Mouse (Mus musculus) intestine, postnatal 0 days (tissue): ENCODE measurements around the gene Creb3l2. TPM values are rescaled to one million over a fixed set of nuclear protein-coding genes. Genes with fewer than 3 reads are reported as not detected.

Experiments used
- ATAC-seq: fragments of 200-750 bp; cut with Nextera tagmentation; 2 replicates; pipeline ENCODE4 v1.8.0; 2017; ENCODE audit warnings: mild to moderate bottlenecking, moderate TSS enrichment, moderate library complexity
- H3K27ac ChIP-seq: fragments of 300-500 bp; sonication (generic); 2 replicates; pipeline ENCODE4 v1.5.1; 2014; ENCODE audit warnings: mild to moderate bottlenecking, low read depth, low read length, moderate library complexity
- H3K27me3 ChIP-seq: fragments of 300-500 bp; sonication (generic); replicated peaks from 2 replicates; pipeline ENCODE4 v1.6.1; 2014; ENCODE audit warnings: low read length, mixed read lengths; ENCODE audit not compliant: control insufficient read depth, insufficient read depth
- H3K36me3 ChIP-seq: fragments of 300-500 bp; sonication (generic); 2 replicates; pipeline ENCODE4 v1.6.1; 2014; ENCODE audit warnings: mild to moderate bottlenecking, moderate library complexity; ENCODE audit not compliant: control insufficient read depth, insufficient read depth
- H3K4me1 ChIP-seq: fragments of 300-500 bp; sonication (generic); replicated peaks from 2 replicates; pipeline ENCODE4 v1.6.1; 2014; ENCODE audit warnings: antibody characterized with exemption, low read length, mixed read lengths; ENCODE audit not compliant: control insufficient read depth, insufficient read depth
- H3K4me2 ChIP-seq: fragments of 300-500 bp; sonication (generic); replicated peaks from 2 replicates; pipeline ENCODE4 v1.6.1; 2014; ENCODE audit warnings: low read depth, mild to moderate bottlenecking, moderate library complexity
- H3K4me3 ChIP-seq: fragments of 300-500 bp; sonication (generic); 2 replicates; pipeline ENCODE4 v1.5.1; 2014; ENCODE audit warnings: low read depth, low read length
- H3K9ac ChIP-seq: fragments of 300-500 bp; sonication (generic); 2 replicates; pipeline ENCODE4 v1.6.1; 2014; ENCODE audit warnings: mild to moderate bottlenecking, low read depth, low read length
- H3K9me3 ChIP-seq: fragments of 300-500 bp; sonication (generic); 2 replicates; pipeline ENCODE4 v1.6.1; 2016; ENCODE audit warnings: mixed run types; ENCODE audit not compliant: control insufficient read depth
- CTCF ChIP-seq: sonication (generic); IDR thresholded peaks from 2 replicates; pipeline ENCODE4 v1.5.1; 2016; ENCODE audit warnings: low read depth, mild to moderate bottlenecking, control low read depth, antibody characterized with exemption, moderate library complexity
- WGBS: fragments of 180-500 bp; shearing (Covaris S2); extraction: QIAGEN DNeasy Blood & Tissue Kit; methylation state at CpG from one replicate; pipeline ENCODE4 v1.1.7; 2014; 5-methylcytosine and 5-hydroxymethylcytosine counted together
- polyA plus RNA-seq: library from polyadenylated mRNA; unstranded; fragments of >200 nt; fragmentation: Nextera tagmentation; extraction: Ambion mirVana; gene quantifications from 2 replicates; pipeline ENCODE4 v1.2.1, GENCODE M21; 2015

Gene Creb3l2
- polyA plus RNA-seq, 1 experiment from 2014 or later, result 10.0 TPM

- Histone ChIP-seq H3K4me3 (no peak overlapping the region), H3K4me1 (no peaks in the 10 kb centered on the region), H3K27ac (no peak overlapping the region), H3K4me2 (no peak overlapping the region), H3K9me3 (no peaks in the 10 kb centered on the region), H3K27me3 (no peaks in the 10 kb centered on the region), H3K9ac (no peak overlapping the region), H3K36me3 (no peaks in the 10 kb centered on the region)
- 77% methylated on average over 5 of the region's 5 CpGs for WGBS
- no peak for ATAC-seq
- no peak for TF ChIP-seq CTCF
Observed at GRCm38 (mm10) chr6:37317904-37318303, 124.0 kb downstream of the Creb3l2 start.

- no peak for ATAC-seq
- Histone ChIP-seq H3K9ac (no peak overlapping the region), H3K27ac (no peak overlapping the region), H3K9me3 (no peaks in the 10 kb centered on the region), H3K27me3 (no peaks in the 10 kb centered on the region), H3K4me3 (no peak overlapping the region), H3K36me3 (no peaks in the 10 kb centered on the region), H3K4me2 (no peak overlapping the region), H3K4me1 (no peaks in the 10 kb centered on the region)
- no peak for TF ChIP-seq CTCF
Observed at GRCm38 (mm10) chr6:37315440-37315839, 126.5 kb downstream of the Creb3l2 start.

GRCm38 (mm10) chr6:37310601-37311000 lies 131.3 kb downstream of the Creb3l2 start:
- H3K27me3 ChIP-seq, result no peaks in the 10 kb centered on the region

GRCm38 (mm10) chr6:37306616-37307015 lies 135.3 kb downstream of the Creb3l2 start:
- ATAC-seq, result no peak
- H3K4me2 ChIP-seq, result no peak overlapping the region
- H3K9ac ChIP-seq, result no peak overlapping the region
- H3K9me3 ChIP-seq, result no peaks in the 10 kb centered on the region
- WGBS, result 83% methylated on average over 1 of the region's 1 CpGs
- H3K4me1 ChIP-seq, result no peaks in the 10 kb centered on the region
- no peak for TF ChIP-seq CTCF
- H3K36me3 ChIP-seq, result no peaks in the 10 kb centered on the region
- no peak overlapping the region for H3K27ac ChIP-seq
- H3K27me3 ChIP-seq, result peaks cover 3% of the 10 kb centered on the region
- no peak overlapping the region for H3K4me3 ChIP-seq

More at GRCm38 (mm10) chr6:37310601-37311000, 131.3 kb downstream of the Creb3l2 start:
- Histone ChIP-seq H3K9me3 (no peaks in the 10 kb centered on the region), H3K4me1 (no peaks in the 10 kb centered on the region), H3K4me2 (no peak overlapping the region), H3K9ac (no peak overlapping the region), H3K36me3 (no peaks in the 10 kb centered on the region), H3K4me3 (no peak overlapping the region), H3K27ac (no peak overlapping the region)
- WGBS, result 74% methylated on average over 4 of the region's 4 CpGs
- no peak for TF ChIP-seq CTCF
- ATAC-seq, result no peak

GRCm38 (mm10) chr6:37300492-37300891 lies 141.5 kb downstream of the Creb3l2 start:
- WGBS, result 19% methylated on average over 13 of the region's 13 CpGs
- H3K4me2 ChIP-seq, result peak overlapping the region; percentile 86; the same call in 1 of the 2 replicates

GRCm38 (mm10) chr6:37299562-37300390 lies 142.2 kb downstream of the Creb3l2 start, which contains the start of gene Dgki:
Gene Dgki, minus strand, starts transcription at chr6:37300184.
- H3K4me3 ChIP-seq, result peak within 1 kb of the TSS; percentile 57
- no peak for TF ChIP-seq CTCF
- no peak within 1 kb of the TSS for H3K27ac ChIP-seq
- peaks cover 43% of the 10 kb centered on the region for H3K27me3 ChIP-seq
- peak within 1 kb of the TSS; percentile 86 for H3K4me2 ChIP-seq
- ATAC-seq, result no peak
- no peaks in the 10 kb centered on the region for H3K36me3 ChIP-seq
- H3K9ac ChIP-seq, result no peak within 1 kb of the TSS
- WGBS, result under 1% methylated on average over 63 of the region's 65 CpGs
- 0 out of 2 replicates have a peak, but pooled peaks cover 3% of the 10 kb centered on the region for H3K4me1 ChIP-seq
- no peaks in the 10 kb centered on the region for H3K9me3 ChIP-seq

More at GRCm38 (mm10) chr6:37300492-37300891, 141.5 kb downstream of the Creb3l2 start:
- Histone ChIP-seq H3K4me3 (no peak overlapping the region), H3K9ac (no peak overlapping the region), H3K4me1 (0 out of 2 replicates have a peak, but pooled peaks cover 3% of the 10 kb centered on the region), H3K36me3 (no peaks in the 10 kb centered on the region), H3K9me3 (no peaks in the 10 kb centered on the region), H3K27ac (no peak overlapping the region), H3K27me3 (peaks cover 43% of the 10 kb centered on the region)
- no peak for ATAC-seq
- no peak for TF ChIP-seq CTCF
